Mouse (Mus musculus) heart, embryonic 14.5 days (tissue): ENCODE results near the gene Gm12258. TPM values are rescaled to one million over a fixed set of nuclear protein-coding genes. Genes with fewer than 3 reads are reported as not detected.
"Not testable (repeated sequence)": the region's sequence is repeated elsewhere in the genome, so short reads cannot be mapped to it uniquely, and the experiment has no call there.

Experiments used
- ATAC-seq: fragments of 200-750 bp; cut with Nextera tagmentation; 2 replicates; pipeline ENCODE4 v1.8.0; 2017; ENCODE audit warnings: low read depth, moderate TSS enrichment; ENCODE audit not compliant: insufficient number of reproducible peaks, insufficient read depth, low FRiP score
- H3K27ac ChIP-seq, 2 experiments: fragments of 200-500 bp in 1 of 2; fragments of 300-500 bp in 1 of 2; sonication (generic) in 1 of 2; replicated peaks in 1 of 2; 2 replicates each; pipeline ENCODE4 v1.5.1; 2012 to 2014; ENCODE audit warnings: low read depth in 2 of 2, low read length in 2 of 2, control low read depth in 1 of 2, mild to moderate bottlenecking in 1 of 2, mixed read lengths in 1 of 2; ENCODE audit not compliant: control insufficient read depth in 1 of 2, insufficient read depth in 1 of 2
- H3K27me3 ChIP-seq: fragments of 300-500 bp; sonication (generic); 2 replicates; pipeline ENCODE4 v1.6.1; 2014; ENCODE audit warnings: mild to moderate bottlenecking, low read length, control low read depth; ENCODE audit not compliant: control insufficient read depth, insufficient read depth
- H3K36me3 ChIP-seq: fragments of 300-500 bp; sonication (generic); 2 replicates; pipeline ENCODE4 v1.6.1; 2014; ENCODE audit warnings: mild to moderate bottlenecking, control low read depth, low read length, mixed read lengths; ENCODE audit not compliant: control insufficient read depth, insufficient read depth
- H3K4me1 ChIP-seq, 2 experiments: fragments of 200-500 bp in 1 of 2; fragments of 300-500 bp in 1 of 2; sonication (generic) in 1 of 2; 2 replicates each; pipeline ENCODE4 v1.6.1; 2012 to 2014; ENCODE audit warnings: low read length in 2 of 2, control low read depth in 1 of 2, mixed read lengths in 1 of 2; ENCODE audit not compliant: control insufficient read depth in 2 of 2, insufficient read depth in 2 of 2
- H3K4me2 ChIP-seq: fragments of 300-500 bp; sonication (generic); 2 replicates; pipeline ENCODE4 v1.6.1; 2014; ENCODE audit warnings: mild to moderate bottlenecking, low read length
- H3K4me3 ChIP-seq, 2 experiments: fragments of 200-500 bp in 1 of 2; fragments of 300-500 bp in 1 of 2; sonication (generic) in 1 of 2; 2 replicates each; pipeline ENCODE4 v1.5.1; 2012 to 2014; ENCODE audit warnings: low read length in 2 of 2, mild to moderate bottlenecking in 2 of 2, control low read depth in 1 of 2, low read depth in 1 of 2, moderate library complexity in 1 of 2; ENCODE audit not compliant: control insufficient read depth in 1 of 2, insufficient read depth in 1 of 2
- H3K9ac ChIP-seq: fragments of 300-500 bp; sonication (generic); 2 replicates; pipeline ENCODE4 v1.6.1; 2014; ENCODE audit warnings: mild to moderate bottlenecking, low read length
- H3K9me3 ChIP-seq: fragments of 300-500 bp; sonication (generic); 2 replicates; pipeline ENCODE4 v1.6.1; 2016; ENCODE audit warnings: low read length, control low read depth; ENCODE audit not compliant: control insufficient read depth
- WGBS: fragments of 180-500 bp; shearing (Covaris S2); extraction: QIAGEN DNeasy Blood & Tissue Kit; methylation state at CpG from one replicate; pipeline ENCODE4 v1.1.7; 2014; 5-methylcytosine and 5-hydroxymethylcytosine counted together
- polyA plus RNA-seq: library from polyadenylated mRNA; unstranded; fragments of >200 nt; fragmentation: Nextera tagmentation; extraction: Ambion mirVana; gene quantifications from 2 replicates; pipeline ENCODE4 v1.2.1, GENCODE M21; 2014

Gm12258 gene
- 4.6 and 5.5 TPM in 2 replicates for polyA plus RNA-seq

DNA sequence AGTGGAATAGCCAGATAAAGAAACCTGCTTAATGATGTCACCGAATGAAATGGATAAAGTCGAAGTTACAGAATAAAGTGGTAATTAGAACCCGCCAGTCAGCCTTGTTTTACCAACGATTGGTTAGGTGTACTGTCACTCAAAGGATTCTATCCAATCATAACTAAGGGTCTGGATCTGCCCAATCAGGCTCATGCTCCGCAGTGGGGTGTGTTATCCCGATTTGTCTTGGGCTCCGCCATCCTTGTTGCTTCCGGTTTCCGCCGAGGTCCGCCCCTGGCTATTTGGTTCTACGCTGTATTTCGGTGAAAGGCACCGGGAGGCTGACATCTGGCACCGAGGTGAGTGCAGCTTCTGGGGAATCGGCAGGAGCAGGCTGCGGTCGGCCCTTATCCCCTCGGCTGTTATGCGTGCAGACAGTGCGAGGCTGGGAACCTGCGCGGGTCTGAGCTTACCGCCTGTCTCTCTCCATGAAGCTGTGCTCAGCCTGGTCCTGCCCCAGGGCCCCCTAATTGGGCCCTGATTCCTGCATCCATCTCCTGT, at the start of gene Gm12258:
Gene Gm12258 (plus strand): TSS at position 240 of the 543 bp plus-strand sequence.
- Histone ChIP-seq H3K9ac (peak within 1 kb of the TSS; percentile 85), H3K4me1 (peaks cover 4 to 8% of the 10 kb centered on the region in 2 experiments), H3K4me2 (peak within 1 kb of the TSS; percentile 69), H3K27ac (peak within 1 kb of the TSS; percentile 24 to 50; a peak in 3 of 4 replicates), H3K9me3 (no peaks in the 10 kb centered on the region), H3K27me3 (no peaks in the 10 kb centered on the region), H3K4me3 (peak within 1 kb of the TSS; percentile 64 to 99), H3K36me3 (peaks cover 17% of the 10 kb centered on the region)
- WGBS, result under 1% methylated on average over 24 of the region's 24 CpGs
- peak; percentile 99 for ATAC-seq

DNA sequence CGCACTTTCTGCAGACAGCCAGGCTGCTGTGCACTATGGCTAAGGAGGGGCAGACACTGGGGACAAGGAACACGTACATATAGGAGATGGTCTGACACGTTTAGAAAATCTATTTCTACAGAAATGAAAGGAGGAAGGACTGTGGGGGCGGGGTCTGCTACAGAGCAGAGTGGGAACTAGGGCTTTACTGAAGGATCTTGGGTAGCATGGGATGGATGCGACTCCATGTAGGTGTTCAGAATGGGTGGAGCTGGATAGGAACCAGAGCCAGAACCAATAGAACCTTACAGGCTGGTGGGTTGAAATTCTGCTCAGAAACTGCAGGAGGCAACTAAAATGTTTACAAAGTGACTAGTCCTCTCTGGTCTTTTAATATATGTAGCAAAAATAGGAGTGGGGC, 47.2 kb upstream of the Gm12258 start:
- no peaks in the 10 kb centered on the region for H3K27me3 ChIP-seq
- 70% methylated on average over 5 of the region's 5 CpGs for WGBS
- no peak overlapping the region for H3K9ac ChIP-seq
- H3K4me2 ChIP-seq, result no peak overlapping the region
- no peaks in the 10 kb centered on the region for H3K9me3 ChIP-seq
- no peaks in the 10 kb centered on the region for H3K36me3 ChIP-seq
- H3K27ac ChIP-seq, result no peak overlapping the region
- H3K4me1 ChIP-seq, result peaks cover 0 to 8% of the 10 kb centered on the region in 2 experiments; a peak in 3 of 4 replicates
- ATAC-seq, result no peak
- H3K4me3 ChIP-seq, result no peak overlapping the region

DNA sequence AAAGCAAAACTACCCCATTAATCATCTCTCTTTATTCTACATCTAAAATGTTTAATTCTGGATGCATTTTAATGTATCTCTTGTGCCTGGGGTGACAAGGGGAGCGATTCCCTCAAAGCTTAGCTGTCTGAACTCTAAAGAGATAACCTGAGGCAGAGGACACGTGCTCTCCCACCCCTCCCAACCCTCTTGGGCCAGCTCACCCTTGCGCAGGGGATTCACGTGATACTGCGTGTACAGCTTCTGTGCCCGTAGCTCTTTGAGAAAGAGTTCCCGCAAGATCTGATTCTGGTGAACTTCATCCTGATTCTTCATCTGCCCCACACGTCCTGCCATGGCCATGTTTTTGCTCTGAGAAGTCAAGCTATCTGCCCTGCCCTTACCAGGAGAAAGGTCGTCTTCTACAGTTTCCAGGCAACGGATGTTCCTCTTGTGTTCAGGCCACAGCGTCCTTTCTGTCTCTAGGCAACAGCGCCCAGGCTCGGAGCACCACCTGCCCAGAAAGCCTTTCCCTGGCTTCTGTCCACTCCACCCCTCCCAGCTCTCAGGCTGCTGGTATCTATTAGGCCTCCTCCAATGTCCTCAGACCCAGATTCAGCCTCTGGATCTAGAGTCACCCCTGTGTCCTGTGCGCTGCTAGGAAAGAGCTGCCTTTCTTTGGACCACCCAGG, 45.3 kb upstream of the Gm12258 start, which contains the start of gene Fam183b:
Gene Fam183b (minus strand): TSS at position 403 of the 671 bp plus-strand sequence.
- H3K27me3 ChIP-seq, result no peaks in the 10 kb centered on the region
- no peaks in the 10 kb centered on the region for H3K9me3 ChIP-seq
- ATAC-seq, result no peak
- no peak within 1 kb of the TSS for H3K27ac ChIP-seq
- no peaks in the 10 kb centered on the region for H3K36me3 ChIP-seq
- no peak within 1 kb of the TSS for H3K9ac ChIP-seq
- H3K4me1 ChIP-seq, result peaks cover 0 to 8% of the 10 kb centered on the region in 2 experiments; a peak in 3 of 4 replicates
- H3K4me3 ChIP-seq, result no peak within 1 kb of the TSS
- 35% methylated on average over 14 of the region's 14 CpGs for WGBS
- peak within 1 kb of the TSS; percentile 35 for H3K4me2 ChIP-seq

DNA sequence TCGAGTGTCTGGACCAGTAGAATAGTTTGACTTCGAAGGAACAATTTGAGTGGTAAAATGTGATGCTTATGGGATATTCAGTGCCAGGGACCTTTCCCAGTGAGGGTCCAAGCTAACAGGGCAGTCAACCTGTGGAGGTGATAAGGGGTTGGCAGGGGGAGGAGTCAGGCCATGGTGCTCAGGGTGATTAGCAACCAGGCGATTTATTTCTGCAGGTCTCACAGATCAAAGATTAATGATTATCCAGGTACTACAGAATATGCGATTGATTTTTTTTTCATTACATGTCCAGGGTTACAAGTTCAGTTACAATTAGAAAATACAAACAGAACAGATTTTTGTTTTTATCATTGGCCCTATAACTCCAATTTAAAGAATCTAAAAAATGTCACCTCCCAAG, 43.1 kb upstream of the Gm12258 start:
- ATAC-seq, result no peak
- 72% methylated on average over 4 of the region's 4 CpGs for WGBS
- no peaks in the 10 kb centered on the region for H3K27me3 ChIP-seq

DNA sequence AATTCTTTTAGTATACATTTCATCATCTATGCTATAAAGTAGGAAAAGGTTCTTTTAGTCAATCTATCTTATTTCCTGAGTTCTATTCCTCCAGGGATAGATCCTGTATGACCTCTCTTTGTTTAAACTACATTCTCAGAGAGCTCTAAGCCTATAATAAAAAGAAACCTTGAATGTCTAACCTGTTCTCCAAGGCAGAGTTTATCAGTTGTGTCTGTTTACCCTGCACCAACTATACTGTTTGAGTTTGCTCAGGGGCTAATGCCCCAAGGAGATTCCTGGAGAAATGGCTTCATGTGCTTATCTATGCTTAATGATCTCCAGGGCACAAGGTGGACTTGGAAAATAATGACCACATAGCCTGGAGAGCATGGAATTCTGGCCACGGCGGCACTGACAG, 42.6 kb upstream of the Gm12258 start:
- 62% methylated on average over 2 of the region's 2 CpGs for WGBS
- no peak overlapping the region for H3K27ac ChIP-seq
- ATAC-seq, result no peak

More for the DNA sequence above, 43.1 kb upstream of the Gm12258 start:
- H3K36me3 ChIP-seq, result no peaks in the 10 kb centered on the region
- H3K9ac ChIP-seq, result no peak overlapping the region
- H3K4me1 ChIP-seq, result peaks cover 0 to 8% of the 10 kb centered on the region in 2 experiments; a peak in 3 of 4 replicates
- no peak overlapping the region for H3K4me3 ChIP-seq
- H3K27ac ChIP-seq, result no peak overlapping the region
- H3K4me2 ChIP-seq, result no peak overlapping the region
- H3K9me3 ChIP-seq, result no peaks in the 10 kb centered on the region

DNA sequence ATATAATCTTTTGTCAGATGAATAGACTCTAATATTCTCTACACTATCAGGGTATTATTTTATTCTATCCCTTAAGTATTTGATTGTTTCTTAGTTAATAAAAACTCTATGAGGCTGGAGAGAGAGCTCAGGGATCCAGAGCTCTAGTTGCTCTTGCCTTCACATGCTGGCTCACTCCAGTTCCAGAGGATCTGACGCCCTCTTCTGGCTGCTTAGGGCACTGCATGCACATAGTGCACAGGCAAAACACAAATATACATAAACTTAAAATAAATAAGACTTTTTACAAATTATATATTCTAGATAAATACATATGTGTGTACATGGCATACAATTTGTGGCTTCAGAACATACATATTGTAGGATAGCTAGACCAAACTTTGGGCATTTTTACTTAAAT, 35.0 kb upstream of the Gm12258 start:
- no peak for ATAC-seq
- Histone ChIP-seq H3K27ac (no peak overlapping the region), H3K4me1 (no peaks in the 10 kb centered on the region), H3K27me3 (no peaks in the 10 kb centered on the region), H3K4me2 (no peak overlapping the region), H3K9me3 (no peaks in the 10 kb centered on the region), H3K36me3 (no peaks in the 10 kb centered on the region), H3K4me3 (no peak overlapping the region), H3K9ac (no peak overlapping the region)
- WGBS, result 4% methylated on average over 1 of the region's 1 CpGs

More for the DNA sequence above, 42.6 kb upstream of the Gm12258 start:
- no peaks in the 10 kb centered on the region for H3K9me3 ChIP-seq
- H3K4me3 ChIP-seq, result no peak overlapping the region
- H3K36me3 ChIP-seq, result no peaks in the 10 kb centered on the region
- H3K4me2 ChIP-seq, result no peak overlapping the region
- peaks cover 0 to 8% of the 10 kb centered on the region in 2 experiments; a peak in 3 of 4 replicates for H3K4me1 ChIP-seq
- no peak overlapping the region for H3K9ac ChIP-seq
- no peaks in the 10 kb centered on the region for H3K27me3 ChIP-seq

DNA sequence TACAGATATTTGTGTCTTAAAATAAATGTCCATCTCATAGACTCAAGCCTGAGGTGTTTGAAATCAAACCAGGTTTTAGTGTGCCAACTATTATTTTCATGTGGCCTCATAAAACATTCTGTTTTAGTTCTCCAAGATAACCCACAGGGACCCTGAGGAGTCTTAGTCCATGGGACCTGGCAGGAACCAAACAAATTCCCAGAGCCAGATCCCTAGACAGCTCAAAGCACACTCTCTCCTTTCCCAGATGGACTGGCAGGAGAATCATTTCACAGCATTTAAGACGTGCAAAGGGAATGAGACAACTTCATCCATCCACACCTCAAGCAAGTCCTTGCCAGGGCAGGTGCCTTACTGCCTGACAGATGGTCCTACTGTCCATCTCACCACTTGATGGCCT, 32.3 kb upstream of the Gm12258 start, which contains the start of gene Olfr313:
Gene Olfr313 (plus strand): TSS at position 301 of the 400 bp plus-strand sequence.
- not testable (repeated sequence) for H3K36me3 ChIP-seq, H3K4me3 ChIP-seq, ATAC-seq, H3K4me1 ChIP-seq, H3K9ac ChIP-seq, H3K4me2 ChIP-seq, H3K9me3 ChIP-seq, H3K27ac ChIP-seq, H3K27me3 ChIP-seq
- 50% methylated on average over 1 of the region's 1 CpGs for WGBS
